Mouse (Mus musculus) testis, adult 2 months (tissue): ENCODE measurements at regions not wholly inside any gene's neighbourhood (a gene's known extent, or its start where the extent isn't known, plus 50 kb on each side); places are given as distances from the start of the nearest gene placed in this dataset.

Experiments used
- CTCF ChIP-seq: fragments of 200-500 bp; IDR thresholded peaks from 2 replicates; pipeline ENCODE4 v1.5.1; 2012; ENCODE audit warnings: low read depth, mild to moderate bottlenecking, inconsistent platforms, low read length, moderate library complexity; ENCODE audit not compliant: control insufficient read depth, insufficient read depth, insufficient replicate concordance
- POLR2A ChIP-seq: fragments of 200-500 bp; IDR thresholded peaks from 2 replicates; pipeline ENCODE4 v1.6.1; 2012; ENCODE audit warnings: low read depth, mild to moderate bottlenecking, inconsistent platforms, low read length, moderate library complexity; ENCODE audit not compliant: control insufficient read depth

- TF ChIP-seq CTCF (no peak), POLR2A (no peak)
Measured at GRCm38 (mm10) chr9:5126821-5127220, 171.5 kb upstream of the Casp1 start.
